Mouse (Mus musculus): Measurements from ENCODE around the gene Ampd2.
A peak's percentile ranks its signal among the peaks of the same experiment; 100 is the strongest.

Ampd2 gene

DNA sequence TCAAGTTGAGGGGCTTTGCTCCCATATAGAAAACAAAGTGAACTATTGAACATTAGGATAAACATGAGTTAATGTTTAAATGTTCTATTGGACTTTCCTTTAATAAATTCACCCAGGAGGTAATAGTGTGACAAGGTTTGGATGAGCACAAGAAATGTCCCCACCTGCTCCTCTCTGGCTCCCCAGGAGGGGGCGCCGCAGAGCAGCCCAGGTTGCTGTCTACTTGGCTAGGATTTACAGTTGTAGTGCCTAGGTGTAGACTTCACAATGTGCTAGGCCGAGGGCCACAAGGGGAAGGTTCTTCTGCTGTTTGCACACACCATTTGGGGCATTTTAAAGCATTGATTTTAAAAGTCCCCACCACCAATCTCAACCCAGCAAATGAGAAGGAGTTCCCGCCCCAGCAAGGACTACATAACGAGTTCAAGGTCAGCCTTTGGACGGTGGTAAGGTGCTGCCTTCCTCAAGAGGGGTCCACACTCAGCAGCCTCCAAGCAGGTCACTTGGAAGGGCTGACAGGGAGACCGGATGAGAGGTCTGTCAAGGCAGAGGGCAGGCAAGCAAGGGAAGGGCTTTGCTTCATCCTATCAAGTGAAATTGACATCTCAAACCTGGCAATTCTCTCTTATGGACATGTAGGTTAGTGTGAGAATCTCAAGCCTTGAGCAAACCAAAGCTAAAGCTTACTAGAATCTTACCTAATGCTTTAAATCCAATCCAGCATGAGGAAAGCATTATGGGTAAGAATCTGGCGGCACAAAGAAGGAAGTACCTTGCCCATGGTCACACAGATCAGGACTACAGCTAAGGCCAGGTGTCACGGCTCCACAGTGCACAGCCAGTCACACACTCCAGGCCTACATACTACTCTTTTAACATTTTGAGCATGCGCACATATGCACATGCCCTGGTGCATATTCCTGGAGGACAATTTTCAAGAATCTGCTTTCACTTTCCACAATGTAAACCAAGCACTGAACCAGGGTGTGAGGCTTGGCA lies 15.9 kb downstream of the Ampd2 start:
- DNase-seq (ENCODE audit: low read depth in 1 of 2, low spot score in 2 of 2) = peak in 1 of 2 experiments; percentile 62

DNA sequence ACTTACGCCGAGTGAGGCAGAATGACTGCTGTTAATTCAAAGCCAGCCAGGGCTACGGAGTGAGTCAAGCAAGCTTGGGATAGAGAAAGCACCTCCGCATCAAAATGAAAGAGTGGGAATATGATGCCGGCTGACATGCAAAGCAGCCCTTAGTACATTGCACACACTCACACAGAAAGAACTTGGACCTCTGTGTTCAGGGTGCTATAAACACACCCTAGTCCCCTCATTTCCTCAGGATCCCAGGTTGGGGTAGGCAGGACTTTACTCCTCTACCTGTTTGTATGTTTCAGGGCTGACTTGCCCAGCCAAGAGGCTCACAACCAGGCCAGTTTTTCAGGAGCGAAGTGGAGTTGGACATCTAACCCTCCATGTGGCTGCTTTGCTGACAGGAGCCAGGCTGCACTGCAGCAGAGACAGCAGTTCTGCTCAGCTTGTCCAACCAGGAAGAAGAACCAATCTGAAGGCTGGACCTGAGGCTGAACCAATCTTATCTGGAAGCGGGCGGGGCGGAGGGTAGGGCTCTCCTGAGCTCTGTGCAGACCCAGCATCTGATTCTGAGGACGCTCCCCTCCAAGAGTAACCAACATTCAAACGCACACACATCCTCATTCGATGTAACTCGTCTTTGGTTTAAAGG lies 17.1 kb downstream of the Ampd2 start:
- DNase-seq (ENCODE audit: low read depth in 1 of 2, low spot score in 2 of 2) = no peak

DNA sequence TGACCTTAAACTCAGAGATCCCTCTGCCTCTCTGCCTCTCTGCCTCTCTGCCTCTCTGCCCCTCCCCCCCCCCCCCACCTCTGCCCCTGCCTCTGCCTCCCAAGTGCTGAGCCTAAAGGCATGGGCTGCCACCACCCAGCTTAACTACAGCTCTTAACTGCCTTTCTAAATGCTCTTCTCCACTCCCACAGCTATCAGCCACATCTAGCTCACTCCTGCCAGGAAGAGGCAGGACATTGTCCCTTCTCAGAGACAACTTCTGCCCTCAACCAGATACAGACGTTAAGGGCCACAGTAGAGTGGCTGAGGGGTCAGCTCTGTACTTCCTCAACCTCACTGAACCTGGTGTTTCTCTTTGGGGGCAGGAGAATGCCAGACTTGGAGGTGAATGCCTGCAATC lies 17.6 kb downstream of the Ampd2 start:
- no peak for DNase-seq (ENCODE audit: low read depth in 1 of 2, low spot score in 2 of 2)

DNA sequence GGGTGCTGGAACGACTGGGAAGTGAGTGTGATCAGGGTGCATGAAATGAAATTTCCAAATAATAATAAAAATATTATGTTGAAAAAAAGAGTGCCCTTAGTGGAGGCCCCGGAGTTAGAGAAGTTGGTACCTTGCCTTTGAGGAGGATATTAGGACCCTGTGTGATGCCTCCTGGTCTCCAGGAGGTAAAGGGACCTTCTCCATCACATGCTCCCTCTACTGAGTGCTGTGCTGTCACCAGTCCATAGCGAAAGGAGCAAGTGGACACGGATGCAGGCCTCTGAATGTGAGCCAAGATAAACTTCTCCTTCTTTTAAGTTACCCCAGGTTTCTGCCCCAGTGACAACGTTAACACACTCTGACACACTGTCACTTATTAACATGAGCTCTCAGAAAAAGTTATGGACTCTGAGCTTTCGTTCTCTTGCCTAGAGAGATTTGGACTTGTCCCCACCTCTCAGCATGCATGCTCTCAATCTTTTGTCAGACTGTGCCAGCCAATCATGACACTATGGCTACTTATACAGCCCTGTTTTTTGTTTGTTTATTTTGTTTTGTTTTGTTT lies 19.0 kb downstream of the Ampd2 start:
- DNase-seq (ENCODE audit: low read depth in 1 of 2, low spot score in 2 of 2) = no peak

DNA sequence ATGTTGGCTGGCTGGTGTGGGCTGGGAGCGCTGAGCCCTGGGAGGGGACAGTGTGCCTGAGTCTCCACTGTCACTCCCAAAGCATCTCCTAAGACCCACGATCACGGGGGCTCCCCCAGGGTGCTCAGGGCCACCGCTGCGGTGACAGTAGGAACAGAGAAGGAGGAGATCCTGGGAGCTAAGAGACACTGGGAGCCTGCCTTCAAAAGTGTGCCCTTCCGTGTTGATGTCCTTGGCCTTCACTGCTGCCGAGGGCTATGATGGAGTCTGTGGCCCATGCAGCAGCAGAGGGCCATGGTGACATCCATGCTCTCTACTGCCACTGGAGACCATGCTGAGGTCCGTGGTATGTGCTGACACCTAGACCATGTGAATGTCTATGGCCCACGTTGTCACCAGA lies 20.9 kb downstream of the Ampd2 start:
- DNase-seq (ENCODE audit: low read depth in 1 of 2, low spot score in 2 of 2) = no peak

DNA sequence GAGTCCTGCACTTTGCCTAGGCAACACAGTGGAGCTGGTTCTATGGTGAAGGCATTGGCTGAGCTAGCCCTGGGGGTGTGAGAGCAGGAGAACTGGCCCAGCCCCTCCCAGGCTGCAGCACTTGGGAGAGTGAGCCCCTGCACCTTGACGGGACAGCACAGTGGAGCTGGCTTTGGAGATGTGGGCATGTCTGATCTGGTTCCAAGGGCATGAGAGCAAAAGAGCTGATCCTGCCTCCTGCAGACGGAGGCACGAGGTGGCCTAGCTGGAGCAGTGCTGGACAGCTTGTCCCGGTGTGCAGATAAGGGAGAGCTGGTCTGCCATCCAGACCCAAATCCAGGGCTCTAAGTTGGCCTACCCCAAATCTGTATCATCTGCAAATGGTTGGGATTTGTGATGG lies 21.8 kb downstream of the Ampd2 start:
- no peak for DNase-seq (ENCODE audit: low read depth in 1 of 2, low spot score in 2 of 2)

DNA sequence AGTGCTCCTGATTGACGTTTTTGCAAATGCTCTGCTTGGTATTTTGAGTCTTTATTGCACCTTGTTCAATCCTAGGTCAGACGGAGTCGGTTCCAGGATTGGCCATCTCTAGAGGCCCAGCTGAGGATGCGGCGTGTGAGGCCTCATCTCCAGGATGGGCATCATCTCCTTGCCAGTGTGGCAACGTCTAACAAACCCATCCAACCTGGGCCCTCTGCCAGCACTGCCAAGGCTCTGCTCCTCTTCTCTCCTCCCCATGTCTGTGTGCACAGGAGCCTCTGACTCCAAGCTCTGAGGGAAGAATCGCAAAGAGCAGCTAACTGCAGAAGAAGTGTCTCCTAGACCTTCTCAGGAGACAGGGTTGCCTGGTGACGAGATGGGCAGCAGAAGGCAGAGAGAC lies 23.8 kb downstream of the Ampd2 start:
- no peak for DNase-seq (ENCODE audit: low read depth in 1 of 2, low spot score in 2 of 2)

DNA sequence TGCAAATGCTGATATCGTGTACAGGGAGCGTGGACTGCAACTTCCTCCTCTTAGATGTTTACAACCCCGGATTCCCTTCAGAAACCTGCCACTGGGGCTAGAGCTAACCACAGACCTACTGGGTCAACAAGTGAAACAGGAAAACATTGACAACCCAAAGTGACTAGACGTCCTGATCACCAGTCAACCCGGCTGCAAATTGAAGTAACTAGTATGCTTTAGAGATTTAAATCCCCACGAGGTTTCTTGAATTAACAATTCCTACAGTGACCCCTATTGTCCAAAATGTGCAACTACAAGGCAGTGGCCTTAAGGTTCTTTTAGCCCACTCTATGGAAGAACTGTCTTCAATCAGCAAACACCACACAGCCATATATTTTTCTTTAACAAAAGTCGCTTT lies 25.0 kb downstream of the Ampd2 start:
- no peak for DNase-seq (ENCODE audit: low read depth in 1 of 2, low spot score in 2 of 2)

DNA sequence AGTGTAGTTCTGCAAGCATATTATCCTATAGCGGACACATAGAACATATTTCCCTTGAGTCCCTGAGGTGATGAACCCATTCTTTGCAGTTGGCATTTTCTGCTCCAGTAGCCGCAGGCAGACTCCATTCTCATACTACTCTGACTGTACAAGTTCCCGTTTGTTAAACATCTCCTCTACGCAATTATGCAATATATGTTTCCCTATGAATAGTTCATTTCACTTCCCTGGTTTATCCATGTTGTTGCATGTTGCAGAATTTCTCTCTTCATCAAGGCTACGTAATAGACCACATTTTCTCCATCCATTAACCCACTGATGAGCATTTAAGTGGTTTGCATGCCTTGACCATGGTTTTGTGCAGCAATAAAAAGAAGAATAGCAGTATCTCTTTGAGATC lies 36.0 kb downstream of the Ampd2 start:
- no peak for DNase-seq (ENCODE audit: low read depth in 1 of 2, low spot score in 2 of 2)

DNA sequence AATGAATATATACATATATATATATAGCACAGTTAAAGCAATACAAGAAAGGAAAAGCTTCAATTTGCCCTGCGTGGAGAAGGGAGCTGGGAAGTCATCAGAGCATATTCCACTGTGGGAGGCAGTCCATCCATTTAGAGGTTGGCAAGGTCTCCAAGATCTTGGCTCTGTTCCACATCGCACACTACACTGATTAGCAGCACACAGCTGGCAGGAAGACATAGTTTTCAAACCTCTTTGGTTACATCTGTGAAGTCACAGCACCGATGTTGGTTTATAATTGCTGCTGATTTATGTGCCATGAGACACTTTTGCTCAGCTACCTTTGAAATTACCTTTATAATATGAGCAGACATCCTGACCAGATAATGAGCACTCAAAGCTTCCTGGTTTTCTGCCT lies 38.1 kb downstream of the Ampd2 start:
- no peak for DNase-seq (ENCODE audit: low read depth in 1 of 2, low spot score in 2 of 2)

DNA sequence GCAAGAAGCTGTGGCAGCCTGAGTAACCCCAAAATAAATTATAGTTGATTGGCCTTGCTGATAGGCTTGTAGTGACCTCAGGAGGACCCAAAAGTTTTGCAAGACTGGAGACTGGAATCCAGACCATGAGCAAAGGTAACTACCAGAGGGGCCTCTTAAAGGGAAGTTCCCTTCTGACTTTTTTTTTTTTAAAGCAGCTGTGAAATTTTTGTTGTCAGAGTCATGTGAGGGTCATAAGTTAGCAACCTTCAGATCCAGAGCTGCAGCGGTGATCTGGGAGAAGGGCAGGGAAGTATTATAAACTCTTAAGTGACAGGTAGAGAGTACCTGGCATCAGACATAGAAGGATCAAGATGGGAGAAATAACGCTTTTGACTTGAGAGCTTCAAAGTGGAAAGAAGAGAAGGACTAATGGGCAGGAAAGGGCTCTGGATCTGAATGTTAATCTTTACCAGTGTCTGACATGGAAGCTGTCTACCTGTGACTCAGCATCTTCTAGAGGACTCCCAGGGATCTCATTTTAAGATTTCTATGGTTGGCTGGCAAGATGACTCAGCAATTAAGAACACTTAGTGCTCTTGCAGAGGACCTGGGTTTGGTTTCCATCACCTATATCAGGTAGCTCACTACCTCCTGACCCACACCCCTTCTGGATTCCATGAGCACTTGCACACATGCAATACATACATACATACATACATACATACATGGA lies 39.4 kb downstream of the Ampd2 start:
- no peak for DNase-seq (ENCODE audit: low read depth in 1 of 2, low spot score in 2 of 2)

DNA sequence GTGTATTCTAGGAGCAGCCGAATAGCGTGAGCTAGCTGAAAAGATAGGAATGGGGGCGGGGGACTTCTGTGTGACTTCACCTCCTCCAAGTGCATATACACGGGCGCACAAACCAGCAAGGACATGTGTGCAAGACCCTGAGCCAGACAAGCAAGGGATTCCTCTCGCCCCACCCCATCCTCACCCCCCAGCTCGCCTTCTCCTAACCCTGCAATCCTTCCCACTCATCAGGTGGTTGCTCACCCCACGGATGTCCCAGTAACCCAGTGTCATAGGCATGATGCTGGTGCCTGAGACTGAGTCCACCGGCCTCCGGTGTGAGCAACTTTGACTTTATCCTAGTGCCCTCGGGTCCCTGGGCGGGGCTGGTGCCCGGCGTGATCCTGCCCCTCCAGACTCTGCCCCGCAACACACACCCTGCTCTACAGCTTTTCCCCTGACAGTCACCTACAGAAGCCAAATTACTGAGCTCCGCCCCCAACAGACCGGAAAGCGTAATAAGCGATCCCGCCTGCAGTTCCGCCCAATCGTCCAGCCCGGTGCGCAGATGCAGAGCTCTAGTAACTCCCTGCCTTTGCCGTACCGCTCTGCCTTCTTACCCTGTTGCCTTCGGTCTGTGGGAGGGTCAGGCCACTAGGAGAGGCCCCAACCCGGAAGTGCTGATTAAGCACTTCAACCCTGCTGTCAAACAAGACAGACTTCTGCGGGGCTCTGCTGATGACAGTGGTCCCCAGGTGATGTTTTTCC lies 41.9 kb downstream of the Ampd2 start, which contains the start of gene Gstm4:
Gene Gstm4 (minus strand): TSS at position 501 of the 747 bp plus-strand sequence.
- DNase-seq (ENCODE audit: low read depth in 1 of 2, low spot score in 2 of 2) = peak; percentile 49 to 68

DNA sequence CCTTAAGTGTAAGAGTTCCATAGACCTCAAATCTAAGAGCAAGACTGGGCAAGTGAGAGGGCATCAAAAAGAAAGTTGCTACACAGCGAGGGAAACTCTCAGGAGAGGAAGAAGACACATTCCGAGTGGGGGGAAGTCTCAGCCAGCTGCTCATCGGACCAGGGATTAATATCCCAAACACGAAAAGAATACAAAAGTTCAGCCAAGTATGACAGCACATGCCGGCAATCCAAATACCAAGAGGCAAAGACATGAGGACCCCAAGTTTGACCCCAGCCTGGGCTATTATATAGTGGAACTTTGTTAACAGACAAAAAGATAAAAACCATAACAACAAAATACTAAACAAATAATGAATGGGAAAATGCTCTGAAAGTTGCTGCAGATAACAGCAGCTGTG lies 53.3 kb downstream of the Ampd2 start:
- DNase-seq (ENCODE audit: low read depth in 1 of 2, low spot score in 2 of 2) = no peak

DNA sequence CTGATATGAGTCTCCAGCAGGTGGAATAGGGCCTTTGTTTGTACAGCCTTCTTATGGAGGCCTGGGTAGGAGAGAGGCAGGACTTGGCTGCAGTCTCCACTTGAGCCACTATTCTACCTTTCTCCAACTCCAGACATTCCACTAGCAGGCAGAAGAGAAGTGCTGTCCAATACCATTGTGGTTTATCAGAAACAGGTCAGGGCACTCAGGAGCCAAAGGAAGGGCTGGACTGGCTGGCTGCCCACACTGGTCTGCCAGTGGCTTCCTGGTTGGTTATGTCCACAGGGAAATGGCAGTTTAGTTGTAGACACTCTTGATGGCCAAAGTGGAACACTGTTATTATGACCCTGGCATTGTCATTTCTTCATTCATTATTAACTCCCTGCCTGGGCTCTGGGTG lies 54.3 kb downstream of the Ampd2 start:
- DNase-seq (ENCODE audit: low read depth in 1 of 2, low spot score in 2 of 2) = no peak

DNA sequence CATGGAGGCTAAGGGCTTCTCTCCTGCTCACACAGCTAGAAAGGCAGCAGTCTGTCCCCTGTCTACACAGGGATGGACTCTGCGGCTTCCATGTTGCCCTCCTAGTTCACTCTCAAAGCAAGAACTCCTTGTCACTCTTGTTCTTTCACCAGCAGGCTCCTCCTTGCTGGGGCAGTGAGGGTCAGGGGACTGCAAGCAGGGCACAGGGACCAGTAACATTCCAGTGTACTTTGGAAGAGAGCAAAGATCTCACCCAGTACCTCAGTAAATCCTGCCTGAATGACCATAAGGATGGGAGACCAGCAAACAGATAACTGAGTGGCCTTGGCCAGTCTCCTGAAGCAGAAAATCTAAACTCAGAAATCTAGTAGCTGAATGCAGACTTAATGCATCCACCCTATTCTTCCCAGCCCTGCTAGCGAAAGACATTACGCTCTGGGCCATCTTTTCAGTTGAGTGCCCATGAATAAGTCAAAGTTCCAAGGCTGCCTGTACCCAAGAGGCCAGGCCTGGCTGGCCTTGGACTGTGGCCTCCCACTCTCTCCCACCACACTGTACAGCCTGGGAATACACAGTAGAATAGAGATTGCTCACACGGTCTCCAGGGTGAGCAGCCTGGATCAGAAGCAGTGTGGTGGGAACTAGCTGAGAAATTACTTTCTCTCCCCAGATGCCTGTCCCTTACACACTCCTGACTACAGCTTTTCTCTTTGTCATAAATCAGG lies 57.6 kb downstream of the Ampd2 start:
- no peak for DNase-seq (ENCODE audit: low read depth in 1 of 2, low spot score in 2 of 2)

DNA sequence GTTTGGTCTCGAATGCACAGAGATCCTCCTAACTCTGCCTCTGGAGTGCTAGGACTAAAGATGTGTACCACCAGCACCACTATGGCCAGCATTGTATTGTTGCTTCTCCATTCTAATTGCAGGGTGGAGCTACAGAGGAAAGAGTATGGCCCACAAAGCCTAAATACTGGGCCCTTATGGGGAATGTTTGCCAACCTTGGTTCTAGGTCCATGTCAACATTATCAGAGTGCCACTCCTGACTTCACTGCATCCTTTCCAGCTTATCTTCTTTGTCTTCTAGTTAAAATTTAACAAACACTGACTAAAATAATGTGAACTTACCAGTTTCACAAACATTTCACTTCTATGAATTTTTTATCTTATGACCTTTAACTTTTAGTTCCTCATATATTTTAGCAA lies 59.9 kb downstream of the Ampd2 start:
- DNase-seq (ENCODE audit: low read depth in 1 of 2, low spot score in 2 of 2) = no peak

DNA sequence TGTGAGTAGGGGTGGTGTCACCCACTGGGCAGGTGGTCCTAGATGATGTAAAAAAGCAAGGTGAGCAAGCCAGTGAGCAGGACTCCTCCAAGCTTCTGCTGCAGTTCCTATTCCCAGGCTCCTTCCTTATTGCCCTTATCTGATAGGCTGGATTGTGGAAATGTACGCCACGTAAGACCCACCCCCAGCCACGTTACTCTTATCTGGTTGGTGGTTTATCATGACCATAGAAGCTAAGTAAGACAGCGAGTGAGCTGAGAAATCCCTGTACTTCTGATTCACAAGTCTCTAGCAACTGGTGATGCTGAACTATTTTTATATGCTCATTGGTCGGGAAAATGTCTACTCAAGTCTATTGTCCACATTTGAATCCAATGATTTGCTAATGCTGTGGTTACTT lies 60.4 kb downstream of the Ampd2 start:
- no peak for DNase-seq (ENCODE audit: low read depth in 1 of 2, low spot score in 2 of 2)

DNA sequence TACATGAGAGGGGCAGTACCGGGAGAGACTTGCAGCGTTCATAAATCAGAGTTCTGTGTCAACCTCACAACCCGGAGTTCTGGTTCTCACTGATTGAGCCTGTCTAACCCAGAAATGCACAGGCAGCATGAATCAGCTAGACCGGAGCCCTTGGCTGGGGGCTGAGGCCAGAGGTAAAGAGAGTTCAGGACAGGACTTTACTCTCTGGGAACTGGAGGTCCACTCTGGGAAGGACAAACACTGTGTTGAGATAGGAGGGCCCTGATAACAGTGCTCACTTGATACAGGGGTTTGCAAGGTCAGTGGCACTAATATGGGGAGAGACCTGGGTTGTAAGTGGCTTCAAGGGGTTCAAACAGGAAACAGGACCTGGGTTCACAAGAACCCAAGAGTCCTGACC lies 61.1 kb downstream of the Ampd2 start:
- DNase-seq (ENCODE audit: low read depth in 1 of 2, low spot score in 2 of 2) = no peak
